Mouse (Mus musculus) inflammation-experienced regulatory T-cells, adult 6 months (primary cell): ENCODE results near the gene Ifnlr1. TPM values are rescaled to one million over a fixed set of nuclear protein-coding genes. Genes with fewer than 3 reads are reported as not detected.
"Not testable (repeated sequence)": the region's sequence is repeated elsewhere in the genome, so short reads cannot be mapped to it uniquely, and the experiment has no call there.

Source experiments
- ATAC-seq: one replicate; pipeline ENCODE4 v1.8.0; 2017
- polyA plus RNA-seq, 3 experiments: library from polyadenylated mRNA; unstranded; fragments of 100-300 nt; shearing (Covaris generic); gene quantifications; one replicate each; pipeline ENCODE4 v1.2.1; 2017

Ifnlr1 gene
- not detected for polyA plus RNA-seq

GRCm38 (mm10) chr4:135685906-135686567, at the start of gene Ifnlr1:
TSS of gene Ifnlr1 (plus strand) at chr4:135686287.
- ATAC-seq, result peak; percentile 60

- not testable (repeated sequence) for ATAC-seq
Measured at GRCm38 (mm10) chr4:135641302-135642079, 44.6 kb upstream of the Ifnlr1 start.

- ATAC-seq, result no peak
Measured at GRCm38 (mm10) chr4:135645022-135645637, 41.0 kb upstream of the Ifnlr1 start.

- no peak for ATAC-seq
Measured at GRCm38 (mm10) chr4:135652966-135653607, 33.0 kb upstream of the Ifnlr1 start.

GRCm38 (mm10) chr4:135653956-135654355, 32.1 kb upstream of the Ifnlr1 start:
- no peak for ATAC-seq

GRCm38 (mm10) chr4:135655499-135655898, 30.6 kb upstream of the Ifnlr1 start:
- ATAC-seq, result no peak

- ATAC-seq, result no peak
Measured at GRCm38 (mm10) chr4:135656094-135656589, 29.9 kb upstream of the Ifnlr1 start.

- ATAC-seq, result no peak
Measured at GRCm38 (mm10) chr4:135658484-135658883, 27.6 kb upstream of the Ifnlr1 start.

GRCm38 (mm10) chr4:135658899-135659298, 27.2 kb upstream of the Ifnlr1 start:
- no peak for ATAC-seq

GRCm38 (mm10) chr4:135661082-135661809, 24.8 kb upstream of the Ifnlr1 start:
- ATAC-seq, result no peak

- ATAC-seq, result no peak
Measured at GRCm38 (mm10) chr4:135661994-135662393, 24.1 kb upstream of the Ifnlr1 start.

GRCm38 (mm10) chr4:135664656-135665055, 21.4 kb upstream of the Ifnlr1 start:
- no peak for ATAC-seq

- ATAC-seq, result no peak
Measured at GRCm38 (mm10) chr4:135666192-135666975, 19.7 kb upstream of the Ifnlr1 start.

- no peak for ATAC-seq
Measured at GRCm38 (mm10) chr4:135667266-135667844, 18.7 kb upstream of the Ifnlr1 start.

GRCm38 (mm10) chr4:135673507-135673906, 12.6 kb upstream of the Ifnlr1 start:
- ATAC-seq, result no peak

GRCm38 (mm10) chr4:135674993-135675392, 11.1 kb upstream of the Ifnlr1 start:
- ATAC-seq, result no peak

GRCm38 (mm10) chr4:135676476-135676875, 9.6 kb upstream of the Ifnlr1 start:
- no peak for ATAC-seq

- no peak for ATAC-seq
Measured at GRCm38 (mm10) chr4:135679316-135679715, 6.8 kb upstream of the Ifnlr1 start.

GRCm38 (mm10) chr4:135681789-135682188, 4.3 kb upstream of the Ifnlr1 start:
- no peak for ATAC-seq

GRCm38 (mm10) chr4:135683553-135683952, 2.5 kb upstream of the Ifnlr1 start:
- no peak for ATAC-seq

GRCm38 (mm10) chr4:135684731-135685130, 1.4 kb upstream of the Ifnlr1 start:
- no peak for ATAC-seq
